Comparison of ENCODE assay signal across 8 mouse cellular contexts in the genomic region with DNA sequence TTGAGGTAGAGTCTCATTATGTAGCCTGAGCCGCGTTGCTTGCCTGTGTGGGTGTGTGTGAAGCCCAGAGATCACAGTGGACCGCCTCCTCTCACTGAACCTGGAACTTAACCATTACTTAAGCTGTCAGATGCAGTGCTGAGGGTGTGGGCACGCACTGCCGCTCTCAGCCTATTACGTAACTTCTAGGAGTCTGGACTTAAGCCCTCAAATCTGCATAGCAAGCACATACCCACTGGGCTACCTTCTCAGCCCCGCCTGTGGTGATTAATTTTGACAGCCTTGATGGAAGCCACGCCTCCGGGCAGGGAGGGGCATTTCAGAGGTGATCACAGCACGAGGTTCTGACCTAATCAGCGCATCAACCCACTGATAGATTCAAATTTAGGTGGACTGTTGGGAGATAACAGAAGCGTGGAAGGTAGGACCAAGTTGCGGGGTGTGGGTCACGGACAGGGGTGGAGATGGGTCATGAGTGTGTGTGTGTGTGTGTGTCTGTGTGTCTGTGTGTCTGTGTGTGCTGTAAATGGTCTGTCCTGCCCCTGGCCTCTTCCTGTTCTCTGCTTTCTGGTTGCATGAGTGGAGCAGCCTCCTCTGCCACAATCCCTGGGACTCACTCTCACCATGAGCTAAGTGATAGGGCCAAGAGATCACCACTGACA. TPM values are rescaled to one million over a fixed set of nuclear protein-coding genes. Genes with fewer than 3 reads are reported as not detected.
A peak's percentile ranks its signal among the peaks of the same experiment; 100 is the strongest.
DNase-seq lines count a peak whose midpoint lies in the region; ATAC-seq and TF ChIP-seq lines count a peak whose summit lies in the region.

No protein-coding gene starts in this region.

- dilution Hi-C loops in CH12.LX (cut with MboI; ENCODE audit: extremely low pct_ligation_motif_present, extremely low pct_unique_long_range_greater_than_20kb, low sequenced_read_pairs) = no loop called here

- H3K4me2 ChIP-seq in CH12.LX (ENCODE audit: insufficient read depth, low read depth, poor library complexity, severe bottlenecking) = peak overlapping the region; percentile 17; the same call in 1 of the 2 replicates

- H3K4me1 ChIP-seq in CH12.LX (ENCODE audit: control insufficient read depth in 1 of 2, insufficient read depth in 2 of 2) = peaks cover 13 to 15% of the 10 kb centered on the region in 2 experiments

- ATAC-seq in activated CD4-positive, CD25-positive, alpha-beta regulatory T cell, adult 4 months = no peak

- TF ChIP-seq RAD21 in CH12.LX (IDR thresholded peaks at IDR 0.05; ENCODE audit: low read depth, low read length) = no peak

- H3K79me2 ChIP-seq in CH12.LX (replicated peaks; ENCODE audit: control insufficient read depth, extremely low read depth, insufficient read depth, poor library complexity, severe bottlenecking) = no peaks in the 10 kb centered on the region

- no peak for TF ChIP-seq CTCF in CH12.LX (conservative IDR thresholded peaks at IDR 0.05 in 1 of 2, IDR thresholded peaks at IDR 0.05 in 1 of 2; ENCODE audit: low read depth in 2 of 2, low read length in 2 of 2)

- no peak for TF ChIP-seq EP300 in CH12.LX (IDR thresholded peaks at IDR 0.05; ENCODE audit: low read length)

- no peaks in the 10 kb centered on the region for H3K9me3 ChIP-seq in CH12.LX (replicated peaks; ENCODE audit: low read length)

- DNase-seq in CH12.LX (ENCODE audit: extremely low read depth) = peak; percentile 69
- peak; percentile 54 for DNase-seq in brain, adult 2 months (ENCODE audit: low read depth, low spot score)
- DNase-seq in kidney, adult 9 months = peak; percentile 94
- peak; percentile 63 for DNase-seq in lung, postnatal 25 days (ENCODE audit: low spot score)
- DNase-seq in thymus, postnatal 10 days (ENCODE audit: low spot score in 2 of 2) = no peak
- DNase-seq in layer of hippocampus, postnatal 10 days (ENCODE audit: low spot score in 2 of 2) = no peak
- no peak for DNase-seq in T-cell, adult 2 months (ENCODE audit: low spot score)

- in situ Hi-C loops in CH12.LX (cut with MboI; ENCODE audit: low pct_ligation_motif_present, low pct_unique_long_range_greater_than_20kb, low sequenced_read_pairs) = no loop called here

- TF ChIP-seq POLR2A in CH12.LX (IDR thresholded peaks at IDR 0.05; ENCODE audit: low read depth, low read length) = no peak

- no peak overlapping the region for H3K4me3 ChIP-seq in CH12.LX (replicated peaks in 1 of 3; ENCODE audit: low read depth in 2 of 3, low read length in 2 of 3, poor library complexity in 1 of 3)

- H3K36me3 ChIP-seq in CH12.LX (replicated peaks in 1 of 2; ENCODE audit: control insufficient read depth in 1 of 2, insufficient read depth in 1 of 2, low read length in 1 of 2) = no peaks in the 10 kb centered on the region

- peaks cover 56% of the 10 kb centered on the region for H3K27me3 ChIP-seq in CH12.LX (replicated peaks)

- no peak overlapping the region for H3K27ac ChIP-seq in CH12.LX (ENCODE audit: insufficient read depth, low read depth)

- H3K9ac ChIP-seq in CH12.LX (ENCODE audit: insufficient read depth, low read depth) = no peak overlapping the region

TF ChIP-seq in CH12.LX, 34 proteins besides CTCF, POLR2A, EP300 and RAD21:
- TF ChIP-seq POLR2AphosphoS2 (IDR thresholded peaks at IDR 0.05; ENCODE audit: low read depth, low read length) (no peak), ELF1 (IDR thresholded peaks at IDR 0.05; ENCODE audit: low read depth, low read length) (no peak), BHLHE40 (IDR thresholded peaks at IDR 0.05; ENCODE audit: low read depth, low read length) (no peak), ZNF384 (IDR thresholded peaks at IDR 0.05; ENCODE audit: low read depth, low read length) (no peak), GABPA (IDR thresholded peaks at IDR 0.05; ENCODE audit: insufficient replicate concordance, low read depth, low read length) (no peak), ZKSCAN1 (IDR thresholded peaks at IDR 0.05; ENCODE audit: borderline replicate concordance, low read depth, low read length) (no peak), MAZ (IDR thresholded peaks at IDR 0.05; ENCODE audit: low read depth, low read length) (0 out of 2 replicates have a peak, but pooled peaks have one; percentile 51), MAX (IDR thresholded peaks at IDR 0.05; ENCODE audit: low read length) (0 out of 2 replicates have a peak, but pooled peaks have one; percentile 35), PAX5 (IDR thresholded peaks at IDR 0.05; ENCODE audit: low read length) (no peak), MEF2A (IDR thresholded peaks at IDR 0.05; ENCODE audit: borderline replicate concordance, low read depth, low read length) (no peak), E2F4 (IDR thresholded peaks at IDR 0.05; ENCODE audit: insufficient replicate concordance, low read depth, low read length) (no peak), IRF4 (IDR thresholded peaks at IDR 0.05; ENCODE audit: low read depth, low read length) (no peak), MXI1 (IDR thresholded peaks at IDR 0.05; ENCODE audit: low read depth, low read length) (peak; percentile 34; the same call in 1 of the 2 replicates), MYC (IDR thresholded peaks at IDR 0.05; ENCODE audit: low read depth, low read length) (0 out of 2 replicates have a peak, but pooled peaks have one; percentile 14), NRF1 (IDR thresholded peaks at IDR 0.05; ENCODE audit: low read depth, low read length) (no peak), MAFK (IDR thresholded peaks at IDR 0.05; ENCODE audit: insufficient replicate concordance, low read length) (no peak), JUN (IDR thresholded peaks at IDR 0.05; ENCODE audit: insufficient read depth, low read depth, low read length) (no peak), TCF12 (IDR thresholded peaks at IDR 0.05; ENCODE audit: low read depth, low read length) (no peak), ZMIZ1 (IDR thresholded peaks at IDR 0.05; ENCODE audit: low read depth, low read length) (no peak), ETS1 (conservative IDR thresholded peaks at IDR 0.05; ENCODE audit: low read depth, low read length) (no peak), CHD2 (IDR thresholded peaks at IDR 0.05; ENCODE audit: low read length) (no peak), TBP (conservative IDR thresholded peaks at IDR 0.05; ENCODE audit: low read depth, low read length) (no peak), SMC3 (IDR thresholded peaks at IDR 0.05; ENCODE audit: low read depth, low read length) (no peak), USF2 (conservative IDR thresholded peaks at IDR 0.05; ENCODE audit: low read depth, low read length) (no peak), KAT2A (IDR thresholded peaks at IDR 0.05; ENCODE audit: insufficient replicate concordance, low read length) (no peak), USF1 (IDR thresholded peaks at IDR 0.05; ENCODE audit: low read depth, low read length) (no peak), UBTF (IDR thresholded peaks at IDR 0.05; ENCODE audit: low read depth, low read length) (no peak), JUND (conservative IDR thresholded peaks at IDR 0.05; ENCODE audit: low read depth, low read length) (no peak), SIN3A (IDR thresholded peaks at IDR 0.05; ENCODE audit: low read length) (no peak)

RNA-seq across cellular contexts. Expression of a gene that starts 10.2 kb away (rescaled TPM):
- total RNA-seq in CH12.LX (2012; rRNA removed) (18.8 and 27.9 TPM in 2 replicates), CH12.LX (2014; rRNA removed) (11.7 and 14.3 TPM in 2 replicates)
- polyA plus RNA-seq in CH12.LX (2012; ENCODE audit: insufficient read length, low read depth) = 31.6 and 31.8 TPM in 2 replicates
- polyA plus RNA-seq in activated CD4-positive, CD25-positive, alpha-beta regulatory T cell, adult 4 months (2017; shearing (Covaris generic)) = 1 to 10 TPM; 3.9 to 7.4 TPM
- total RNA-seq in layer of hippocampus, postnatal 10 days (2021) = 100 to 1,000 TPM in 1 of 2 experiments, 10 to 100 TPM in 1; 85.8 to 105 TPM

RNA-seq across cellular contexts. Expression of a gene that starts 11.0 kb away (rescaled TPM):
- total RNA-seq in CH12.LX (2012; rRNA removed) = 0.04 TPM in 1 of 2 replicates, not detected in the other
- total RNA-seq in CH12.LX (2014; rRNA removed) = not detected in 2 replicates
- 0.11 TPM in 1 of 2 replicates, not detected in the other for polyA plus RNA-seq in CH12.LX (2012; ENCODE audit: insufficient read length, low read depth)
- polyA plus RNA-seq in activated CD4-positive, CD25-positive, alpha-beta regulatory T cell, adult 4 months (2017; shearing (Covaris generic)) = under 1 TPM; 0.24 to 0.30 TPM
- 1 to 10 TPM; 2.0 to 2.1 TPM for total RNA-seq in layer of hippocampus, postnatal 10 days (2021)

RNA-seq across cellular contexts. Expression of a gene that starts 32.9 kb away (rescaled TPM):
- total RNA-seq in CH12.LX (2012; rRNA removed) = 83.7 and 85.1 TPM in 2 replicates
- 94.5 and 105 TPM in 2 replicates for total RNA-seq in CH12.LX (2014; rRNA removed)
- polyA plus RNA-seq in CH12.LX (2012; ENCODE audit: insufficient read length, low read depth) = 73.4 and 75.9 TPM in 2 replicates
- 10 to 100 TPM; 54.8 to 55.6 TPM for polyA plus RNA-seq in activated CD4-positive, CD25-positive, alpha-beta regulatory T cell, adult 4 months (2017; shearing (Covaris generic))
- 100 to 1,000 TPM in 1 of 2 experiments, 10 to 100 TPM in 1; 96.8 to 100 TPM for total RNA-seq in layer of hippocampus, postnatal 10 days (2021)

RNA-seq across cellular contexts. Expression of a gene that starts 60.0 kb away (rescaled TPM):
- total RNA-seq in CH12.LX (2012; rRNA removed) (not detected in 2 replicates), CH12.LX (2014; rRNA removed) (not detected in 2 replicates)
- polyA plus RNA-seq in CH12.LX (2012; ENCODE audit: insufficient read length, low read depth) = not detected in 2 replicates
- polyA plus RNA-seq in activated CD4-positive, CD25-positive, alpha-beta regulatory T cell, adult 4 months (2017; shearing (Covaris generic)) = not detected
- total RNA-seq in layer of hippocampus, postnatal 10 days (2021) = 100 to 1,000 TPM in 1 of 2 experiments, 10 to 100 TPM in 1; 91.5 to 105 TPM

Comparison
In these comparisons a context has a peak if more than half of its experiments do, and no peak if none do; other contexts are left out.
1. DNase-seq: peak in CH12.LX (single experiment), brain, adult 2 months (single experiment), kidney, adult 9 months (single experiment) and lung, postnatal 25 days (single experiment); none in thymus, postnatal 10 days (0 of 2), layer of hippocampus, postnatal 10 days (0 of 2) and T-cell, adult 2 months (single experiment).